Mouse (Mus musculus) cerebellum, adult 2 months (tissue): ENCODE data around the gene Ifi27l2a. TPM values are rescaled to one million over a fixed set of nuclear protein-coding genes. Genes with fewer than 3 reads are reported as not detected.

Experiments used
- DNase-seq, 2 experiments: peaks; one replicate each; pipeline ENCODE4 v3.0.0; 2021
- H3K27ac ChIP-seq: fragments of 200-500 bp; 2 replicates; pipeline ENCODE4 v1.5.1; 2012; ENCODE audit warnings: low read length, control low read depth, inconsistent platforms; ENCODE audit not compliant: insufficient read depth
- H3K27me3 ChIP-seq: fragments of 200-500 bp; 2 replicates; pipeline ENCODE4 v1.6.1; 2012; ENCODE audit warnings: inconsistent platforms, mild to moderate bottlenecking, low read length, moderate library complexity; ENCODE audit not compliant: control insufficient read depth, insufficient read depth
- H3K4me1 ChIP-seq: fragments of 200-500 bp; 2 replicates; pipeline ENCODE4 v1.6.1; 2011; ENCODE audit warnings: low read length; ENCODE audit not compliant: control insufficient read depth, insufficient read depth
- H3K4me3 ChIP-seq: fragments of 200-500 bp; replicated peaks from 2 replicates; pipeline ENCODE3; 2011; ENCODE audit warnings: mild to moderate bottlenecking, low read depth, low read length, control low read depth; ENCODE audit not compliant: insufficient read depth
- CTCF ChIP-seq: fragments of 200-500 bp; IDR thresholded peaks from 2 replicates; pipeline ENCODE4 v1.5.1; 2011; ENCODE audit warnings: low read depth, mild to moderate bottlenecking, control low read depth, low read length, moderate library complexity, borderline replicate concordance; ENCODE audit not compliant: insufficient read depth
- POLR2A ChIP-seq: fragments of 200-500 bp; IDR thresholded peaks from 2 replicates; pipeline ENCODE4 v1.6.1; 2011; ENCODE audit warnings: low read length, control low read depth, borderline replicate concordance; ENCODE audit not compliant: insufficient read depth
- WGBS: fragments of 180-500 bp; shearing (Covaris S2); methylation state at CpG from one replicate; pipeline ENCODE4 v1.1.7; 2018; 5-methylcytosine and 5-hydroxymethylcytosine counted together
- polyA plus RNA-seq: library from polyadenylated mRNA; depleted of rRNA; stranded (reverse); fragments of >200 nt; gene quantifications from 2 replicates; pipeline ENCODE4 v1.2.3, GENCODE M21; 2012

Ifi27l2a gene
- polyA plus RNA-seq, 1 experiment = 8.7 TPM

GRCm38 (mm10) chr12:103437601-103438000 lies 5.9 kb downstream of the Ifi27l2a start:
- DNase-seq = no peak
- Histone ChIP-seq H3K4me1 (no peaks in the 10 kb centered on the region), H3K4me3 (no peak overlapping the region), H3K27ac (no peak overlapping the region), H3K27me3 (no peaks in the 10 kb centered on the region)
- TF ChIP-seq CTCF (no peak), POLR2A (no peak)
- 91% methylated on average over 1 of the region's 1 CpGs for WGBS

- TF ChIP-seq CTCF (no peak), POLR2A (no peak)
- Histone ChIP-seq H3K4me3 (no peak overlapping the region), H3K27ac (no peak overlapping the region), H3K27me3 (no peaks in the 10 kb centered on the region), H3K4me1 (no peaks in the 10 kb centered on the region)
- DNase-seq = no peak
Observed at GRCm38 (mm10) chr12:103434861-103435260, 8.6 kb downstream of the Ifi27l2a start.

GRCm38 (mm10) chr12:103433986-103434731 lies 9.3 kb downstream of the Ifi27l2a start, which contains the start of gene Ifi27:
TSS of gene Ifi27 (plus strand) at chr12:103434211.
- H3K4me3 ChIP-seq = peak within 1 kb of the TSS; percentile 42
- no peak for TF ChIP-seq CTCF
- TF ChIP-seq POLR2A = no peak
- H3K27me3 ChIP-seq = no peaks in the 10 kb centered on the region
- 55% methylated on average over 8 of the region's 8 CpGs for WGBS
- DNase-seq = peak in 1 of 2 experiments; percentile 38
- H3K27ac ChIP-seq = no peak within 1 kb of the TSS
- no peaks in the 10 kb centered on the region for H3K4me1 ChIP-seq

GRCm38 (mm10) chr12:103433430-103433829 lies 10.1 kb downstream of the Ifi27l2a start:
- DNase-seq = no peak
- Histone ChIP-seq H3K27me3 (no peaks in the 10 kb centered on the region), H3K4me3 (no peak overlapping the region), H3K27ac (no peak overlapping the region), H3K4me1 (no peaks in the 10 kb centered on the region)
- 76% methylated on average over 2 of the region's 2 CpGs for WGBS
- TF ChIP-seq POLR2A (no peak), CTCF (no peak)

- H3K4me3 ChIP-seq = no peak overlapping the region
- peak in 1 of 2 experiments; percentile 31 for DNase-seq
- H3K27me3 ChIP-seq = no peaks in the 10 kb centered on the region
- H3K4me1 ChIP-seq = no peaks in the 10 kb centered on the region; the same call in 1 of the 2 replicates
- no peak overlapping the region for H3K27ac ChIP-seq
- WGBS = 91% methylated on average over 7 of the region's 7 CpGs
- no peak for TF ChIP-seq CTCF
- TF ChIP-seq POLR2A = no peak
Observed at GRCm38 (mm10) chr12:103426710-103427109, 16.8 kb downstream of the Ifi27l2a start.

- Histone ChIP-seq H3K4me1 (no peaks in the 10 kb centered on the region; the same call in 1 of the 2 replicates), H3K4me3 (peak within 1 kb of the TSS; percentile 94), H3K27me3 (no peaks in the 10 kb centered on the region), H3K27ac (peak within 1 kb of the TSS; percentile 89)
- peak; percentile 97 to 99 for DNase-seq
- under 1% methylated on average over 33 of the region's 33 CpGs for WGBS
- peak; percentile 92 for TF ChIP-seq CTCF
- peak; percentile 91 for TF ChIP-seq POLR2A
Observed at GRCm38 (mm10) chr12:103425729-103426470, 17.6 kb downstream of the Ifi27l2a start, which contains the start of gene Ddx24. TSS of gene Ddx24 (minus strand) at chr12:103425830.

- H3K4me1 ChIP-seq = no peaks in the 10 kb centered on the region; the same call in 1 of the 2 replicates
- peak overlapping the region; percentile 89 for H3K27ac ChIP-seq
- WGBS = 5% methylated on average over 33 of the region's 33 CpGs
- TF ChIP-seq POLR2A (no peak), CTCF (no peak)
- peak in 1 of 2 experiments; percentile 25 for DNase-seq
- H3K27me3 ChIP-seq = no peaks in the 10 kb centered on the region
- H3K4me3 ChIP-seq = peak overlapping the region; percentile 94
Observed at GRCm38 (mm10) chr12:103425016-103425728, 18.3 kb downstream of the Ifi27l2a start.
